Mouse (Mus musculus) embryonic facial prominence, embryonic 12.5 days (tissue): ENCODE measurements around the gene Trim7. TPM values are rescaled to one million over a fixed set of nuclear protein-coding genes. Genes with fewer than 3 reads are reported as not detected.
A peak's percentile ranks its signal among the peaks of the same experiment; 100 is the strongest.
"Not testable (repeated sequence)": the region's sequence is repeated elsewhere in the genome, so short reads cannot be mapped to it uniquely, and the experiment has no call there.

Experiments
- ATAC-seq: fragments of 200-750 bp; cut with Nextera tagmentation; 2 replicates; pipeline ENCODE4 v1.8.0; 2017; ENCODE audit not compliant: insufficient number of reproducible peaks, insufficient read depth, low FRiP score, low TSS enrichment
- H3K27ac ChIP-seq: fragments of 300-500 bp; sonication (generic); 2 replicates; pipeline ENCODE4 v1.5.1; 2016; ENCODE audit warnings: mild to moderate bottlenecking
- H3K27me3 ChIP-seq: fragments of 300-500 bp; sonication (generic); 2 replicates; pipeline ENCODE4 v1.6.1; 2016; ENCODE audit warnings: mild to moderate bottlenecking, moderate library complexity
- H3K36me3 ChIP-seq: fragments of 300-500 bp; sonication (generic); 2 replicates; pipeline ENCODE4 v1.6.1; 2016; ENCODE audit warnings: mild to moderate bottlenecking
- H3K4me1 ChIP-seq: fragments of 300-500 bp; sonication (generic); 2 replicates; pipeline ENCODE4 v1.6.1; 2016
- H3K4me2 ChIP-seq: fragments of 300-500 bp; sonication (generic); replicated peaks from 2 replicates; pipeline ENCODE4 v1.6.1; 2016; ENCODE audit warnings: mild to moderate bottlenecking, moderate library complexity
- H3K4me3 ChIP-seq: fragments of 300-500 bp; sonication (generic); 2 replicates; pipeline ENCODE4 v1.5.1; 2016; ENCODE audit warnings: mild to moderate bottlenecking
- H3K9ac ChIP-seq: fragments of 300-500 bp; sonication (generic); 2 replicates; pipeline ENCODE4 v1.6.1; 2016; ENCODE audit warnings: mild to moderate bottlenecking, moderate library complexity
- H3K9me3 ChIP-seq: fragments of 300-500 bp; sonication (generic); 2 replicates; pipeline ENCODE4 v1.6.1; 2016; ENCODE audit warnings: mild to moderate bottlenecking, moderate library complexity
- WGBS: fragments of 180-500 bp; shearing (Covaris S2); methylation state at CpG from one replicate; pipeline ENCODE4 v1.1.7; 2016; 5-methylcytosine and 5-hydroxymethylcytosine counted together
- polyA plus RNA-seq: library from polyadenylated mRNA; unstranded; fragments of >200 nt; fragmentation: Nextera tagmentation; extraction: Ambion mirVana; gene quantifications from 2 replicates; pipeline ENCODE4 v1.2.1, GENCODE M21; 2016

The Trim7 gene
- 0.65 and 1.5 TPM in 2 replicates for polyA plus RNA-seq

- H3K27me3 ChIP-seq: peaks cover 14% of the 10 kb centered on the region
- peak within 1 kb of the TSS; percentile 69 for H3K4me2 ChIP-seq
- H3K4me3 ChIP-seq: peak within 1 kb of the TSS; percentile 40
- not testable (repeated sequence) for H3K4me1 ChIP-seq, H3K9me3 ChIP-seq, H3K36me3 ChIP-seq, H3K27ac ChIP-seq
- ATAC-seq: peak; percentile 76
- H3K9ac ChIP-seq: peak within 1 kb of the TSS; percentile 45; the same call in 1 of the 2 replicates
- under 1% methylated on average over 59 of the region's 92 CpGs for WGBS
Measured at GRCm38 (mm10) chr11:48825979-48826751, at the start of gene Trim7, which contains the start of gene Gm12184. Trim7 (plus strand) TSS chr11:48826140. Gm12184 (minus strand) TSS chr11:48826655.

- no peak overlapping the region for H3K9ac ChIP-seq
- no peaks in the 10 kb centered on the region for H3K27me3 ChIP-seq
- H3K27ac ChIP-seq: no peak overlapping the region
- no peak overlapping the region for H3K4me3 ChIP-seq
- no peaks in the 10 kb centered on the region for H3K36me3 ChIP-seq
- no peak overlapping the region for H3K4me2 ChIP-seq
- no peak for ATAC-seq
- H3K9me3 ChIP-seq: no peaks in the 10 kb centered on the region
- WGBS: 47% methylated on average over 9 of the region's 9 CpGs
- no peaks in the 10 kb centered on the region; the same call in 1 of the 2 replicates for H3K4me1 ChIP-seq
Measured at GRCm38 (mm10) chr11:48776664-48777063, 49.3 kb upstream of the Trim7 start.

GRCm38 (mm10) chr11:48777303-48777702, 48.6 kb upstream of the Trim7 start:
- no peak for ATAC-seq
- Histone ChIP-seq H3K4me2 (no peak overlapping the region), H3K36me3 (no peaks in the 10 kb centered on the region), H3K27me3 (no peaks in the 10 kb centered on the region), H3K4me3 (no peak overlapping the region), H3K4me1 (no peaks in the 10 kb centered on the region; the same call in 1 of the 2 replicates), H3K9me3 (no peaks in the 10 kb centered on the region), H3K9ac (no peak overlapping the region), H3K27ac (no peak overlapping the region)
- 91% methylated on average over 9 of the region's 9 CpGs for WGBS

- no peaks in the 10 kb centered on the region for H3K9me3 ChIP-seq
- H3K36me3 ChIP-seq: no peaks in the 10 kb centered on the region
- H3K27me3 ChIP-seq: no peaks in the 10 kb centered on the region
- no peak overlapping the region for H3K9ac ChIP-seq
- no peak overlapping the region for H3K27ac ChIP-seq
- no peak overlapping the region for H3K4me2 ChIP-seq
- ATAC-seq: no peak
- no peak overlapping the region for H3K4me3 ChIP-seq
- 37% methylated on average over 7 of the region's 7 CpGs for WGBS
- H3K4me1 ChIP-seq: no peaks in the 10 kb centered on the region; the same call in 1 of the 2 replicates
Measured at GRCm38 (mm10) chr11:48779450-48779849, 46.5 kb upstream of the Trim7 start.

DNA sequence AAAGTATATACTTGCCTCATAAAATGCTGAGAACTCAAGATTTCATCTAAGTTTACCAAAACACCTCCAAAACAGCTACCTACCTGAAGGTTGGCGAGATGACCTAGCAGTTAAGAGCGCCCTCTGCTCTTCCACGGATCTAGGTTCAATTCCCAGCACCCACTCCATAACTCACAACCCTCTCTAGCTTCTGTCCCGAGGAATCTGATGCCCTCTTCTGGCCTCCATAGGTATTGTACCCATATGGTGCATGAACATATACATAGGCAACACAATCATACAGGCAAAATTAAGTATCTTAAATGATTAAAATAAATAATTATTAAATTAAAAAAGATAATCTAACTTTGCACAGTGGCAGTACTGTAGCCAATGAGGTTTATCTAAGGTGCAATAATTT, 43.7 kb upstream of the Trim7 start:
- no peak for ATAC-seq
- Histone ChIP-seq H3K4me1 (no peaks in the 10 kb centered on the region), H3K4me3 (no peak overlapping the region), H3K27me3 (no peaks in the 10 kb centered on the region), H3K9me3 (no peaks in the 10 kb centered on the region), H3K9ac (no peak overlapping the region), H3K27ac (no peak overlapping the region), H3K4me2 (no peak overlapping the region), H3K36me3 (no peaks in the 10 kb centered on the region)
- WGBS: 90% methylated on average over 4 of the region's 4 CpGs

DNA sequence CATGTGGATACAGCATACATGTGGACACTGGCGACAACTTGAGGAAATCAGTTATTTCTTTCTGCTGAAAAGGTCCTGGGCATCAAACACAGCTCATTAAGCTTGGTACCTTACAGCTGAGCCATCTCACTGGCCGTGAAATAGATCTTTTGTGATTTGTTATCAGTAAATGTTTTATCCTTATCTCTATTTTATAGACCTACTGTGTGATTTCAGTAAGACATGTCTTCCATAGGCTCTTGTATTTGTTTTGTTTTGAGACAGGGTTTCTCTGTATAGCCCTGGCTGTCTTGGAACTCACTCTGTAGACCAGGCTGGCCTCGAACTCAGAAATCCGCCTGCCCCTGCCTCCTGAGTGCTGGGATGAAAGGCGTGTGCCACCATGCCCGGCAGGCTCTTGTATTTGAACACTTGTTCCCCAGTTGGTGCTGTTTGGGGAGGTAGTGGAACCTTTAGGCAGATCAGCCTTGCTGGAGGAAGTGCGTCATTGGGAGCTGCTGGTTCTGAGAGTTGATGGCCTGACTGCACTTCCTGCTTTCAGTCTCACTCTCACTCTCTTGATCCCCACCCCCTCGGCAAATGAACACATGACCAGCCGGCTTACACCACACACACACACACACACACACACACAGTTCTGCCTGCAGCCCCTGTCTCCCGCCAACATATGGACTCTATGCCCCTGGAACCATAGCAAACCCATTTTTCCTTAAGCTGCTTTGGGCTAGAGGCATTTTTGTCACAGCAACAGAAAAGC, 38.3 kb upstream of the Trim7 start:
- Histone ChIP-seq H3K9ac (no peak overlapping the region), H3K27me3 (no peaks in the 10 kb centered on the region), H3K27ac (no peak overlapping the region), H3K4me1 (no peaks in the 10 kb centered on the region), H3K9me3 (no peaks in the 10 kb centered on the region), H3K36me3 (no peaks in the 10 kb centered on the region), H3K4me2 (peak overlapping the region; percentile 47), H3K4me3 (peak overlapping the region; percentile 38)
- 47% methylated on average over 10 of the region's 10 CpGs for WGBS
- 0 out of 2 replicates have a peak, but pooled peaks have one; percentile 36 for ATAC-seq

DNA sequence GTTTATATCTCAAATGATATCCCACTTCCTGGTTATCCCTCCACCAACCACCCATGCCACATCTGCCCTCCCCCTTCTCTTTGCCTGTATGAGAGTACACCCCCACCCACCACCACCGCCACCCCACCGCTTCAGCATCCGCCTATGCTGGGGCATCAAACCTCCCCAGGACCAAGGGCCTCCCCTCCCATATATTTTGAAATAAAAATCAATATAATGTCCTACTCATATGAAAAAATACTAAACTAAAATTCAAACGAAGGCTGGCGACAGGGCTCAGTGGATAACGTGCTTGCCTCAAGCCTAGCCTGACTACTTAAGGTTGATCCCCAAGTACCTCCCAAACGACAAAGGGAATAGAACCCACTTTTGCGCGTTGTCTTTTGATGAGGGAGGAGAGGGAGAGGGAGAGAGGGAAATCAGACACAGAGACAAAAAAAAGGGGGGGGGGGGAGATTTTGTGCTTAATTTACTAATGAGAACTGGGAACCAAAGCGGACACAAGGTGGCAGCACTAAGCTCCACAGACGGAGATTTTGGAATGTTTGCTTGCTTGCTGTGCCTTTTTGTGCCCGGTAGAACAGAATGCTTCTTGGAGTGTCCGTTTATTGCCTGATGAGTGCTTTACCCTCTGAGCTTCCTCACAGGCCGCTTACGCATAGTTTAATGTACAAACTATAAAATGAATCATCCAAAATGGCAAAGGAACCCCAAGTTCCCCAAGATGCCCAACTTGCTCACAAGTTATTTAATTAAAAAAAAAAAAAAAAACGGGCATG, 37.4 kb upstream of the Trim7 start:
- 10% methylated on average over 16 of the region's 16 CpGs for WGBS
- no peak; the same call in 1 of the 2 replicates for ATAC-seq
- Histone ChIP-seq H3K27ac (no peak overlapping the region), H3K27me3 (no peaks in the 10 kb centered on the region), H3K36me3 (no peaks in the 10 kb centered on the region), H3K9ac (peak overlapping the region; percentile 38; the same call in 1 of the 2 replicates), H3K4me3 (peak overlapping the region; percentile 38), H3K4me1 (no peaks in the 10 kb centered on the region), H3K9me3 (no peaks in the 10 kb centered on the region), H3K4me2 (peak overlapping the region; percentile 47)

DNA sequence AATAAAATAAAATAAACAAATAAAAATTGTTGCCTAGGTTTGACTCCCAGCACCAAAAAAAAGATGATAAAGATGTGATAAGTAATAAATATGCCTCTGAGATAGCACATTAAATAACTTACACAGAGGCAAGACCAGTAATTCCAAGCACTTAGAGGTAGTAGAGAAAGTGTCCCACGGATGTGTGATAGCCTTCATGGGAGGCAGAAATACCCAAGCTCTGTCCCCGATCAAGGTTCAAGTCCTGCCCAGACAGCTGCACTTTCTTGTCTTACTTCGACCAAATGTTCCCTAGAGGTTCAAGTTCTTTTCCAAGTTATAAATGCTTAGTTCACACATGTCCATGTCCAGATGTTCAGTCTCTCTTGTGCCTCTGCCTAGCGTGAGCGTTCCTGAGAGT, 36.7 kb upstream of the Trim7 start:
- Histone ChIP-seq H3K9ac (no peak overlapping the region), H3K36me3 (no peaks in the 10 kb centered on the region), H3K4me3 (no peak overlapping the region), H3K4me2 (no peak overlapping the region), H3K9me3 (no peaks in the 10 kb centered on the region), H3K27me3 (no peaks in the 10 kb centered on the region), H3K4me1 (no peaks in the 10 kb centered on the region), H3K27ac (no peak overlapping the region)
- no peak for ATAC-seq
- 85% methylated on average over 5 of the region's 5 CpGs for WGBS

GRCm38 (mm10) chr11:48789973-48790823, 35.7 kb upstream of the Trim7 start:
- H3K36me3 ChIP-seq: no peaks in the 10 kb centered on the region
- 0 out of 2 replicates have a peak overlapping the region, but pooled peaks have one; percentile 33 for H3K9ac ChIP-seq
- peak overlapping the region; percentile 44 for H3K4me2 ChIP-seq
- no peak overlapping the region for H3K27ac ChIP-seq
- no peaks in the 10 kb centered on the region for H3K27me3 ChIP-seq
- no peaks in the 10 kb centered on the region for H3K9me3 ChIP-seq
- H3K4me1 ChIP-seq: no peaks in the 10 kb centered on the region
- 14% methylated on average over 20 of the region's 20 CpGs for WGBS
- no peak for ATAC-seq
- 0 out of 2 replicates have a peak overlapping the region, but pooled peaks have one; percentile 18 for H3K4me3 ChIP-seq

- no peaks in the 10 kb centered on the region for H3K36me3 ChIP-seq
- H3K27ac ChIP-seq: no peak overlapping the region
- no peak for ATAC-seq
- no peak overlapping the region for H3K4me3 ChIP-seq
- 63% methylated on average over 8 of the region's 8 CpGs for WGBS
- H3K4me2 ChIP-seq: no peak overlapping the region
- no peaks in the 10 kb centered on the region for H3K9me3 ChIP-seq
- H3K27me3 ChIP-seq: no peaks in the 10 kb centered on the region
- no peak overlapping the region for H3K9ac ChIP-seq
- H3K4me1 ChIP-seq: no peaks in the 10 kb centered on the region
Measured at GRCm38 (mm10) chr11:48790946-48791345, 35.0 kb upstream of the Trim7 start.

- not testable (repeated sequence) for H3K4me3 ChIP-seq, ATAC-seq, H3K9ac ChIP-seq, H3K4me2 ChIP-seq, H3K27me3 ChIP-seq, H3K4me1 ChIP-seq, H3K36me3 ChIP-seq, H3K27ac ChIP-seq, H3K9me3 ChIP-seq
- WGBS: 88% methylated on average over 9 of the region's 9 CpGs
Measured at GRCm38 (mm10) chr11:48791894-48792293, 34.0 kb upstream of the Trim7 start.
